Mouse (Mus musculus): ENCODE measurements at regions not wholly inside any gene's neighbourhood (a gene's known extent, or its start where the extent isn't known, plus 50 kb on each side); places are given as distances from the start of the nearest gene placed in this dataset.

GRCm38 (mm10) chr11:19154813-19155616, 136.2 kb upstream of the Meis1 start:
- Histone ChIP-seq H3K27me3 (ENCODE audit: control insufficient read depth, insufficient read depth, low read length) (no peaks in the 10 kb centered on the region), H3K9ac (ENCODE audit: low read depth, low read length) (no peak overlapping the region), H3K36me3 (ENCODE audit: control insufficient read depth, insufficient read depth, low read length) (no peaks in the 10 kb centered on the region), H3K79me2 (replicated peaks; ENCODE audit: control insufficient read depth, insufficient read depth, low read length) (no peaks in the 10 kb centered on the region), H3K4me1 (ENCODE audit: control insufficient read depth, insufficient read depth, low read length) (no peaks in the 10 kb centered on the region), H3K27ac (no peak overlapping the region), H3K4me3 (no peak overlapping the region)
- intact Hi-C loops (cut with DNase I) = no loop called here
- 76% methylated on average over 4 of the region's 4 CpGs for WGBS
- DNase-seq = no peak
- no peak for TF ChIP-seq EP300 (IDR thresholded peaks at IDR 0.05; ENCODE audit: insufficient read depth, low read depth, low read length)
- no peak for TF ChIP-seq POLR2A (IDR thresholded peaks at IDR 0.05; ENCODE audit: insufficient read depth, low read depth, low read length)
- no peak for TF ChIP-seq CTCF (IDR thresholded peaks at IDR 0.05)

DNA sequence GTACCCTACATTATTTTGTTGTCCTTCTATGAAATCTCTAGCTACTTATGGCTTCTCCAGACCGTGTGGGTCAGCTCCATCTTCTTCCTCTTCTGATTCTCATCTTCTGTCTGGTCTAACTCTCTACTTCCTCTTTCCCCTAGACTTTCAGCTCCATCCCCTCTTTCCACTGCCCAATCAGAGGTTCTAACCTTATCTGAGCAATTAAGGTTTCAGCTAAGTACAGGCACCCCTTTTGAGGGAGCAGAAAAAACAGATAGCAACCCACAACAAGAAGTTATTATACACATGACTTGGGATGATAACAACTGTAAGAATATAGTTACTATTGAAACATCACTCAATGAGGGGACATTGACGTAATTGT, 136.8 kb upstream of the Meis1 start:
- Histone ChIP-seq H3K4me1 (ENCODE audit: control insufficient read depth, insufficient read depth, low read length) (no peaks in the 10 kb centered on the region), H3K27me3 (ENCODE audit: control insufficient read depth, insufficient read depth, low read length) (no peaks in the 10 kb centered on the region), H3K27ac (no peak overlapping the region), H3K79me2 (replicated peaks; ENCODE audit: control insufficient read depth, insufficient read depth, low read length) (no peaks in the 10 kb centered on the region), H3K36me3 (ENCODE audit: control insufficient read depth, insufficient read depth, low read length) (no peaks in the 10 kb centered on the region), H3K4me3 (no peak overlapping the region), H3K9ac (ENCODE audit: low read depth, low read length) (no peak overlapping the region)
- intact Hi-C loops (cut with DNase I) = no loop called here
- TF ChIP-seq CTCF (IDR thresholded peaks at IDR 0.05) (no peak), EP300 (IDR thresholded peaks at IDR 0.05; ENCODE audit: insufficient read depth, low read depth, low read length) (no peak), POLR2A (IDR thresholded peaks at IDR 0.05; ENCODE audit: insufficient read depth, low read depth, low read length) (no peak)
- 69% methylated on average over 2 of the region's 2 CpGs for WGBS
- no peak for DNase-seq

- WGBS = 63% methylated on average over 3 of the region's 3 CpGs
- no peaks in the 10 kb centered on the region for H3K27me3 ChIP-seq (ENCODE audit: control insufficient read depth, insufficient read depth, low read length)
- H3K9ac ChIP-seq (ENCODE audit: low read depth, low read length) = no peak overlapping the region
- no peak overlapping the region for H3K4me3 ChIP-seq
- TF ChIP-seq EP300 (IDR thresholded peaks at IDR 0.05; ENCODE audit: insufficient read depth, low read depth, low read length) (no peak), CTCF (IDR thresholded peaks at IDR 0.05) (no peak), POLR2A (IDR thresholded peaks at IDR 0.05; ENCODE audit: insufficient read depth, low read depth, low read length) (no peak)
- H3K4me1 ChIP-seq (ENCODE audit: control insufficient read depth, insufficient read depth, low read length) = no peaks in the 10 kb centered on the region
- no peaks in the 10 kb centered on the region for H3K79me2 ChIP-seq (replicated peaks; ENCODE audit: control insufficient read depth, insufficient read depth, low read length)
- intact Hi-C loops (cut with DNase I) = no loop called here
- no peak for DNase-seq
- no peak overlapping the region for H3K27ac ChIP-seq
- H3K36me3 ChIP-seq (ENCODE audit: control insufficient read depth, insufficient read depth, low read length) = no peaks in the 10 kb centered on the region
Measured at GRCm38 (mm10) chr11:19160227-19160626, 141.4 kb upstream of the Meis1 start.

DNA sequence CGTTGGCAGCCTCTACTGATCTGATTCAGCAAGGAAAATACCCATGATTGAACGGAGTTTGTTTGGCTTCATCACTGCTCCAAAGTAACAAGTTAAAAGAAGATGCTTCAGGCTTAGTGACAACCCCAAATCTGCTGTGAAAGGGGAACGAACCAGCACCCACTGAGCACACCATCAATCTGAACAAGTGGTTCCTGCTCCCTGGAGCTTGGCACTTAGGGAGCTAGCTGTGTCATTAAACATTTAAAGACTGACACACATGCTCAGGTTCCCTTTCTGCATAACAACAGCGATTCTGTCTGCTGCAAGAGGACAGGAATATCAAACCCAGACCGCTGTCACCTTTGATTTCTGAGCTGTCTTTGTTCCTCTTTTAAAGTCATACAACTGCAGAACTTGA, 141.9 kb upstream of the Meis1 start:
- intact Hi-C loops (cut with DNase I) = no loop called here
- no peaks in the 10 kb centered on the region for H3K79me2 ChIP-seq (replicated peaks; ENCODE audit: control insufficient read depth, insufficient read depth, low read length)
- TF ChIP-seq EP300 (IDR thresholded peaks at IDR 0.05; ENCODE audit: insufficient read depth, low read depth, low read length) (no peak), CTCF (IDR thresholded peaks at IDR 0.05) (no peak), POLR2A (IDR thresholded peaks at IDR 0.05; ENCODE audit: insufficient read depth, low read depth, low read length) (no peak)

DNA sequence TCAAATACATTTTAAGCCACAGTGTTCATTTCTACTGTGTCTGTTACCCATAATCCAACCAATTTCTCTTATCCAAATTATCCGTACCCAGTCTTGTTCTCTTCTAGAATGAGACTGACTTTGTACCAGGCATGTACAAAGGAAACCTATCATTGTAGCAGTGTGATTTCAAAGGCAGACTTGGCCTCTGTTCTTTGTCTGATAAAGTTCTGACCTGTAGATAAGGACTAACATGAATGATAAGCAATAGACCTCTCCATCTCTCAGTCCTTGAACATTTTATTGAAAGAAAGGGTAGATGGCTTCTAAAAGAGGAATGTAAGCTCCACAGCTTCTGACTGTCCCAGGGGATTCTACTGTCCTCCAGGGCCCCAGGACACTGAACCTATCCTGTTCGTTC, 152.2 kb upstream of the Meis1 start:
- 64% methylated on average over 2 of the region's 2 CpGs for WGBS
- Histone ChIP-seq H3K4me3 (no peak overlapping the region), H3K79me2 (replicated peaks; ENCODE audit: control insufficient read depth, insufficient read depth, low read length) (no peaks in the 10 kb centered on the region), H3K27ac (no peak overlapping the region), H3K36me3 (ENCODE audit: control insufficient read depth, insufficient read depth, low read length) (no peaks in the 10 kb centered on the region), H3K4me1 (ENCODE audit: control insufficient read depth, insufficient read depth, low read length) (no peaks in the 10 kb centered on the region), H3K9ac (ENCODE audit: low read depth, low read length) (no peak overlapping the region), H3K27me3 (ENCODE audit: control insufficient read depth, insufficient read depth, low read length) (no peaks in the 10 kb centered on the region)
- TF ChIP-seq POLR2A (IDR thresholded peaks at IDR 0.05; ENCODE audit: insufficient read depth, low read depth, low read length) (no peak), EP300 (IDR thresholded peaks at IDR 0.05; ENCODE audit: insufficient read depth, low read depth, low read length) (no peak), CTCF (IDR thresholded peaks at IDR 0.05) (no peak)
- intact Hi-C loops (cut with DNase I) = no loop called here
- no peak for DNase-seq

More for the DNA sequence above, 141.9 kb upstream of the Meis1 start:
- H3K36me3 ChIP-seq (ENCODE audit: control insufficient read depth, insufficient read depth, low read length) = no peaks in the 10 kb centered on the region
- no peaks in the 10 kb centered on the region for H3K4me1 ChIP-seq (ENCODE audit: control insufficient read depth, insufficient read depth, low read length)
- H3K9ac ChIP-seq (ENCODE audit: low read depth, low read length) = no peak overlapping the region
- WGBS = 38% methylated on average over 5 of the region's 5 CpGs
- no peak overlapping the region for H3K27ac ChIP-seq
- H3K27me3 ChIP-seq (ENCODE audit: control insufficient read depth, insufficient read depth, low read length) = no peaks in the 10 kb centered on the region
- H3K4me3 ChIP-seq = no peak overlapping the region
- no peak for DNase-seq

GRCm38 (mm10) chr11:19174305-19175017, 155.7 kb upstream of the Meis1 start:
- Histone ChIP-seq H3K36me3 (ENCODE audit: control insufficient read depth, insufficient read depth, low read length) (no peaks in the 10 kb centered on the region), H3K27ac (no peak overlapping the region), H3K27me3 (ENCODE audit: control insufficient read depth, insufficient read depth, low read length) (no peaks in the 10 kb centered on the region), H3K79me2 (replicated peaks; ENCODE audit: control insufficient read depth, insufficient read depth, low read length) (no peaks in the 10 kb centered on the region), H3K4me1 (ENCODE audit: control insufficient read depth, insufficient read depth, low read length) (no peaks in the 10 kb centered on the region), H3K9ac (ENCODE audit: low read depth, low read length) (no peak overlapping the region), H3K4me3 (no peak overlapping the region)
- intact Hi-C loops (cut with DNase I) = no loop called here
- 87% methylated on average over 13 of the region's 13 CpGs for whole genome bisulfite sequencing
- TF ChIP-seq EP300 (IDR thresholded peaks at IDR 0.05; ENCODE audit: insufficient read depth, low read depth, low read length) = no peak
- TF ChIP-seq CTCF (IDR thresholded peaks at IDR 0.05) = no peak
- TF ChIP-seq POLR2A (IDR thresholded peaks at IDR 0.05; ENCODE audit: insufficient read depth, low read depth, low read length) = no peak
- DNase-seq = no peak
